Mouse (Mus musculus) ovary, adult 18-20 months (tissue): ENCODE measurements around the gene Ddx19a.
"Not testable (repeated sequence)": the region's sequence is repeated elsewhere in the genome, so short reads cannot be mapped to it uniquely, and the experiment has no call there.

ENCODE experiments used
- DNase-seq: peaks from one replicate; pipeline ENCODE4 v3.0.0; 2022; ENCODE audit warnings: low spot score, mixed read lengths

Ddx19a gene

DNA sequence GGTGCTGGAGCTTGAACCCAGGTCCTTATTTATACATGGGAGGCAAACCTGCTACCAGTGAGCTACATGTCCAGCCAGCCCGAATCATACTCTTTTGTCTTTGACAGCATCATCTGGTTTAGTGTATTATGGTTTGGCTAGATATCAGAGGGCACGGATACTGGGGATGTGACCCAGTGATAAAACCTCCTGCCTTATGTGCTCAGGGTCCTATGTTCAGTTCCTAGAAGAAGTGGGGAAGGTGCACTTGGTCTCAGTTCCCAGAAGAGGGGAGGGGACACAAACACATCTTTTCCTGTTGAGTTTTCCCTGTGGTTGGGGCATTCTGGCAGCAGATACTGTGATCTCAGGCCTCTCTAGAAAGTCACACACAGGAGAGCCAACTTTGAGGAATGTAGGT lies 64.3 kb downstream of the Ddx19a start:
- no peak for DNase-seq

- no peak for DNase-seq
Observed at GRCm38 (mm10) chr8:110932444-110932843, 65.2 kb downstream of the Ddx19a start.

DNA sequence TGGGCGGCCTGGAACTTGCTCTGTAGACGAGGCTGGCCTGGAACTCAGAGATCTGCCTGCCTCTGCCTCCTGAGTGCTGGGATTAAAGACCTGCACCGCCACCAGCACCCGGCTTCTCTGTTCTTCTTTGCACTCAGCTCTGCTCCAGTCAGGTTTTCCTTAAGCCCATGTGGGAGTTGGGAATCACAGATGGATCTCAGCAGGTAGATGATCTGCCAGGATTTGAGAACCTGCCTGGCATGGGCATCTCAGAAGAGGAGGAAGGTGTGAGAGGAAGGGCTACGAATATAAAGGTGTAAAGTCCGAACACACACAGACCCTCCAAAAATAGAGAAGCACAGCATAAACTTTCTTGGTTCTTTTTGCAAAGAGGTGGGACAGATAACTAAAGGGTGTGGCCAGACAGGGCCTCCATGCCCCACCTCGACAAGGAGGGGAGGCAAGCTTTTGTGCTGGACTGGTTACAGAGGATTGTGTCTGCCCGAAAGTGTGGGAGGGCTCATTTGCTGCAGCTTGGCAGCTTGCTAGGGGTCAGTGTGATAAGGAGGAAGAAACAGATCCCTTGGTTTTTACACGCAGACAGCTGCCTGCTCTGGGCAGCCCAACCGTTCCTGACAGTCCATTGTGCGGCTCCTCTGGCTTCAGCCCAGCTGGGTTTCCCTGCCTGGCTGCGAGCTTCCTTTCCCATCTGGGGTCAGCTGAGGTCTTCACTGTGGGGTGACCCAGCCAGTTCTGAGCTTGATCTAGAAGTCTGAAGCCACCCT lies 66.2 kb downstream of the Ddx19a start:
- DNase-seq = peak; percentile 83

DNA sequence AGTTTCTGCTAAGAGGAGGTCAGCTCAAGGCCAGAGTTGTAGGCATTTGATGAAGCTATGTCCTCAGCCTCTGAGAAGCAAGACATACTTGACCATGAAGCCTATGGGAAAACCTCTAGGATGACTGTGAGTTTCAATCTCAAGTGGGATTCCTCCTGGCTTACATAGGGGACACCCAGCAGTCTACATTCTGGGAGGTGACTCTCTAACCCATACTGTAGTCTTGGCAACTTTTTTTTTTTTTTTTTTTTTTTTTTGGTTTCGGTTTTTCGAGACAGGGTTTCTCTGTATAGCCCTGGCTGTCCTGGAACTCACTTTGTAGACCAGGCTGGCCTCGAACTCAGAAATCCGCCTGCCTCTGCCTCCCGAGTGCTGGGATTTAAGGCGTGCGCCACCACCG lies 67.9 kb downstream of the Ddx19a start:
- not testable (repeated sequence) for DNase-seq

- DNase-seq = no peak
Observed at GRCm38 (mm10) chr8:110929066-110929465, 68.5 kb downstream of the Ddx19a start.

DNA sequence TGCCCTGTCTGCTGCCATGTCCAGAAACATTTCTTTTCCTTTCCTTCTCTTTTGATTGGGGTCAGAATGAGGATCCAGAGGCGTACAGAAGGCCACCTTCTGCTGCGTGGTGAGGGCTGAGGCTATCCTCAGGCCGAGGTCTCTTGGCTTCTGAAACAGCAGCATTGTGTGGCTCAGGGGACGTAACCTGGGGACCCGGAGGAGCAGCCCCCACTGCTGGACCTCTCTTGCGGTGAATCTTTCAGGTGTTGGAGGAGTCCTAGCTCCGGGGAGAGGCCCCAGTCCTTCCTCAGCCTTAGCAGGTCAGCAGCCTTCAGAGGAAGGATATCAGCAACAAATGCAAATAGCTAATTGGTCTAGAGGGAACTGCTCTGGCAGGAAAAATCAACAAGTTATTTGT lies 69.2 kb downstream of the Ddx19a start:
- no peak for DNase-seq

- no peak for DNase-seq
Observed at GRCm38 (mm10) chr8:110926690-110927089, 70.9 kb downstream of the Ddx19a start.

GRCm38 (mm10) chr8:110925691-110926140 lies 71.9 kb downstream of the Ddx19a start:
- no peak for DNase-seq
